7 mouse cellular contexts compared by ENCODE assay signal in genomic region chr14:61360131-61360980, GRCm38 (mm10). TPM values are rescaled to one million over a fixed set of nuclear protein-coding genes. Genes with fewer than 3 reads are reported as not detected.
DNase-seq lines count a peak whose midpoint lies in the region; ATAC-seq lines count a peak whose summit lies in the region.

Gene Ebpl (minus strand): TSS chr14:61360439.

- no peaks in the 10 kb centered on the region for H3K36me3 ChIP-seq in intestine, embryonic 16.5 days (ENCODE audit: control insufficient read depth, insufficient read depth, low read length)
- H3K36me3 ChIP-seq in midbrain, embryonic 11.5 days (ENCODE audit: control insufficient read depth, insufficient read depth, low read length) = no peaks in the 10 kb centered on the region

- peak; percentile 96 for ATAC-seq in intestine, embryonic 16.5 days
- peak; percentile 97 for ATAC-seq in midbrain, embryonic 11.5 days (ENCODE audit: low FRiP score)

- DNase-seq in adrenal gland, adult 18-20 months (ENCODE audit: low spot score in 2 of 2) = peak; percentile 90
- DNase-seq in embryo, embryonic 11 days = peak; percentile 94
- DNase-seq in gastrocnemius, postnatal 36 days = peak; percentile 92 to 94
- DNase-seq in left cerebral cortex, postnatal 36 days (ENCODE audit: low spot score in 2 of 2) = peak; percentile 90 to 92
- DNase-seq in midbrain, embryonic 11.5 days (ENCODE audit: low spot score, missing footprints) = peak; percentile 98
- DNase-seq in skeletal muscle tissue, adult 2 months (ENCODE audit: low read depth, low spot score) = peak; percentile 90

- H3K27me3 ChIP-seq in intestine, embryonic 16.5 days (replicated peaks; ENCODE audit: control insufficient read depth, insufficient read depth, low read length) = no peaks in the 10 kb centered on the region
- H3K27me3 ChIP-seq in midbrain, embryonic 11.5 days (ENCODE audit: control insufficient read depth, insufficient read depth, low read length) = no peaks in the 10 kb centered on the region

- WGBS in intestine, embryonic 16.5 days = 2% methylated on average over 40 of the region's 40 CpGs
- under 1% methylated on average over 40 of the region's 40 CpGs for WGBS in midbrain, embryonic 11.5 days

- peaks cover 12% of the 10 kb centered on the region for H3K4me1 ChIP-seq in intestine, embryonic 16.5 days (ENCODE audit: control insufficient read depth, insufficient read depth, low read length)
- H3K4me1 ChIP-seq in midbrain, embryonic 11.5 days (ENCODE audit: control insufficient read depth, insufficient read depth, low read length) = peaks cover 4% of the 10 kb centered on the region; the same call in 1 of the 2 replicates

- H3K4me3 ChIP-seq in intestine, embryonic 16.5 days (ENCODE audit: low read length) = peak within 1 kb of the TSS; percentile 78
- peak within 1 kb of the TSS; percentile 43 for H3K4me3 ChIP-seq in midbrain, embryonic 11.5 days (ENCODE audit: low read depth, low read length)

- H3K9me3 ChIP-seq in intestine, embryonic 16.5 days (ENCODE audit: control insufficient read depth, low read length) = no peaks in the 10 kb centered on the region
- H3K9me3 ChIP-seq in midbrain, embryonic 11.5 days (ENCODE audit: control insufficient read depth, low read length) = no peaks in the 10 kb centered on the region

- intact Hi-C loops in gastrocnemius, postnatal 36 days (cut with DNase I) = no loop called here
- intact Hi-C loops in left cerebral cortex, postnatal 36 days (cut with DNase I) = loop anchor here (2.0 kb wide), 1 partner anchor 78 kb away; the partner anchor contains the start of gene Kpna3

- H3K27ac ChIP-seq in intestine, embryonic 16.5 days (ENCODE audit: low read length) = peak within 1 kb of the TSS; percentile 88
- peak within 1 kb of the TSS; percentile 12; the same call in 1 of the 2 replicates for H3K27ac ChIP-seq in midbrain, embryonic 11.5 days (ENCODE audit: low read depth, low read length)

- H3K9ac ChIP-seq in intestine, embryonic 16.5 days (ENCODE audit: low read depth, low read length) = peak within 1 kb of the TSS; percentile 89
- peak within 1 kb of the TSS; percentile 64 for H3K9ac ChIP-seq in midbrain, embryonic 11.5 days (ENCODE audit: low read length)

- peak within 1 kb of the TSS; percentile 65 for H3K4me2 ChIP-seq in intestine, embryonic 16.5 days (ENCODE audit: low read depth, low read length)
- peak within 1 kb of the TSS; percentile 42 for H3K4me2 ChIP-seq in midbrain, embryonic 11.5 days

RNA-seq across cellular contexts. Expression of gene Ebpl, which starts in this region (rescaled TPM):
- total RNA-seq in adrenal gland, adult 18-20 months (2021) = 1 to 10 TPM; 3.5 to 3.8 TPM
- total RNA-seq in gastrocnemius, postnatal 36 days (2021) = 1 to 10 TPM in 1 of 2 experiments, under 1 TPM in 1; 0.62 to 1.0 TPM
- 8.1 and 8.2 TPM in 2 replicates for polyA plus RNA-seq in intestine, embryonic 16.5 days (2015; fragmentation: Nextera tagmentation; extraction: Ambion mirVana)
- 1 to 10 TPM; 3.4 to 4.8 TPM for total RNA-seq in left cerebral cortex, postnatal 36 days (2021)
- 9.8 and 10.6 TPM in 2 replicates for polyA plus RNA-seq in midbrain, embryonic 11.5 days (2014; fragmentation: Nextera tagmentation; extraction: Ambion mirVana)

Comparison
In these comparisons a context has a peak if more than half of its experiments do, and no peak if none do; other contexts are left out.
1. Peak in every context shown above with its lines: DNase-seq, ATAC-seq, H3K4me3 ChIP-seq and H3K27ac ChIP-seq.